Mouse (Mus musculus) cerebellum, adult 11 months (tissue): Measurements from ENCODE around the gene Lcn5.

ENCODE experiments used
- DNase-seq: peaks from one replicate; pipeline ENCODE4 v3.0.0; 2022

Gene Lcn5

DNA sequence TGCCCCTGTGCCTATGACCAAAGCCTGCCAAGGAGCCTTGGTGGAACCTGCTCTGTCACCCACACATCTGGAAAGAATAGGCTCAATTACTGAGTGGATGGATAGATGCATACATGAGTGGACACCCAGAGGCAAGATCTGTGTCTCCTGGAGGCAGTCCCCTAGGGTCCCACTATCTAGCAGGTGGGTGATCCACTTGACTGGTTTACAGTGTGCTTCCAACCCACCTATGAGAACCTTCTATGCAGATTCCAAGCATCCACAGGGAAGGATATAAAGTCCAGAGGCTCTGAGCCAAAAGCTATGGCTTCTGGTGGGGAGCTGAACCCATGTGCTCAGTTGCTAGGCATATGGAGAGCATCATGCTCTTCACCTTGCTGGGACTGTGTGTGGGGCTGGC is at the start of gene Lcn5:
Gene Lcn5, plus strand, starts transcription at position 301 of the 400 bp plus-strand sequence.
- no peak for DNase-seq

DNA sequence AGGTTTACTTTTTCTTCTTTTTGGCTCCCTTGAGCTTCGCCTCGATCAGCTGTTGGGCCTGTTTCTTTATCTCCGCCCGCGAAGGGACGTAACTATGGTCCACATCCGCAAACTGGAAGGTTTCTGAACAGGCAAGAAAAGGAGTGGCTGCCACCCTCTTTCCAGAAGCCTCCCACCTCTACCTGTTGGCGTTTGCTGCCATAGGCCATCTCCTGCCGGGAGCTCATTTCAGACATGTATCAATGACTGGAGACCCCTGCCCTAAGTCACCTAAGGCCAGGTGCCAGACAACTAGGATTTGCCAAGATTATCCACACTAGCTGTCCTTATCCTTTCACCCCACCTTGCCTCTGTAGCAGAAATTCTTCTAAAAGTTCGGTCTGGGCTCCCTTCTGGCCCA is 49.1 kb upstream of the Lcn5 start:
- no peak for DNase-seq

DNA sequence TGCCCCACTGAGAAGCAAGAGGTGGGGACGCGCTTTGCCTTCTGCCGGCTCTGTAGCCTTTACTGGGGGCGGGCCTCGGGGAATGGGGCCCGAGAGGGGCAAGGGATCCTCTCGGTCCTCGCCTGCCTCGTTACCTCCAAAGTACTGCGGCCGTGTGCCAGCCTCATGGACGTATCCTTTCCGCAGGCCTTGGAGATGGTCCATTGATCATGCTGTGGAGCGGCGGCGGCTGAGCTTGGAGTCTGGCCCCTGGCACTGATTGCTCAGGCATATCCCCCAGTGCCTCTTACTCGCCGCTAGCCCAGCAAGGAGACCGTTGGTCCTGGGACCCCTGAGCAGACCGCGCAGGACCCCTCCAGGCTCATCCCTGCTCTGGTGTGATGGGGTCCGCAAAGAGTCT is 41.4 kb upstream of the Lcn5 start:
- DNase-seq = no peak

DNA sequence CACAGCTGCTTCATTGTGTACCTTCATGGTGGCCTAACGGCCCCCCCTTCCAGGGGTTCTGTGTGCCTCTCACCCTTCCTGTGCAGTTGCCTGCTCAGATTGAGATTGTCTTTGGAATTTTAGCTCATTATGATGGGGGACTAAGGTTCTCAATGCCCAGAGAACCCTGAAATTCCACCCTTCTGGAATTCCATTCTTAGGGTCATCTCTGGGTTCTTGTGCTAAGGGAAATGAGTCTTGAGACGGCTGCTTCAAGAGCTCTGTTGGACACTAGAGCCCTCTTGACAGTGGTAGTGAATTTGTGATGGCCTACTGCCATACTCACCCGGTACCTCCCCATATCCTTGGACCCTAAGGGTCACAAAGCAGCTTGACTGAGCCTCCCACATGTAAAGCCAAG is 40.2 kb upstream of the Lcn5 start, which contains the start of gene Ccdc183:
Gene Ccdc183, minus strand, starts transcription at position 101 of the 400 bp plus-strand sequence.
- DNase-seq = no peak

DNA sequence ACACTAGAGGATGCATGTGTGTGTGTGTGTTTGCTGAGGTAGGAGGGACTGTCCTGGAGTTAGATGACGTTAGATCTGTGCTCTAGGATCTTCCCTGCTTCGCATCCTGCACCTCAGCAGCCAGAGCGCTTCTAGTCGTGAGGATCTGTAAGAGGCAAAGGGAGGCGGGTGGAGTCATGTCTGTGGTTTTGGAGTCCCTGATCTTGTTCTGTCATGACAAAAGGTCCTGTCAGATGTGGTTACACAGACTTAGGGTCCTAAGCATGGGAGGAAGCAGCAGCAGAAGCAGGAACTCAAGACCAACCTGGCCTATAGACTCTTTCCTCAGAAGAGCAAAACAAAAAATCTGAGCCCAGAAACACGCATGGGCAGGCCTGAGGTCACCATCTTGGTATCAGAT is 37.4 kb upstream of the Lcn5 start:
- no peak for DNase-seq

DNA sequence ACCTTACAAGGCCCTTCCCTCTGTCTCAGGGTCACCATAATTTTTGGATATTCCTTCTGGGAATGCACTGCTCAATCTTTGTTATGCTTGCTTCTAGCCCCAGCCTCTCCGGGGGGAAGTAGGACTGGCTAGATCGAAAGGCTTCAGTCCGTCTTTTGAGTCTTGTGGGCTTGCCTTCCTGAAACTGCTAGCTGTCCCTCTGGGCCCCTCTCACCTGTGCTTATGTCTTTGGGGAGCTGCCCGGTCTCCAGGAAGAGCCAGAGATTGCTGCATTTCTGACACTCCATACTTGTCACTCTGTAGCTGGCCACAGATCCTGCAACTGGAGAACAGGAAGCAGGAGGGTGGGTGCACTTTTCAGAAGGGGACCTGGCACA is 36.9 kb upstream of the Lcn5 start:
- no peak for DNase-seq

DNA sequence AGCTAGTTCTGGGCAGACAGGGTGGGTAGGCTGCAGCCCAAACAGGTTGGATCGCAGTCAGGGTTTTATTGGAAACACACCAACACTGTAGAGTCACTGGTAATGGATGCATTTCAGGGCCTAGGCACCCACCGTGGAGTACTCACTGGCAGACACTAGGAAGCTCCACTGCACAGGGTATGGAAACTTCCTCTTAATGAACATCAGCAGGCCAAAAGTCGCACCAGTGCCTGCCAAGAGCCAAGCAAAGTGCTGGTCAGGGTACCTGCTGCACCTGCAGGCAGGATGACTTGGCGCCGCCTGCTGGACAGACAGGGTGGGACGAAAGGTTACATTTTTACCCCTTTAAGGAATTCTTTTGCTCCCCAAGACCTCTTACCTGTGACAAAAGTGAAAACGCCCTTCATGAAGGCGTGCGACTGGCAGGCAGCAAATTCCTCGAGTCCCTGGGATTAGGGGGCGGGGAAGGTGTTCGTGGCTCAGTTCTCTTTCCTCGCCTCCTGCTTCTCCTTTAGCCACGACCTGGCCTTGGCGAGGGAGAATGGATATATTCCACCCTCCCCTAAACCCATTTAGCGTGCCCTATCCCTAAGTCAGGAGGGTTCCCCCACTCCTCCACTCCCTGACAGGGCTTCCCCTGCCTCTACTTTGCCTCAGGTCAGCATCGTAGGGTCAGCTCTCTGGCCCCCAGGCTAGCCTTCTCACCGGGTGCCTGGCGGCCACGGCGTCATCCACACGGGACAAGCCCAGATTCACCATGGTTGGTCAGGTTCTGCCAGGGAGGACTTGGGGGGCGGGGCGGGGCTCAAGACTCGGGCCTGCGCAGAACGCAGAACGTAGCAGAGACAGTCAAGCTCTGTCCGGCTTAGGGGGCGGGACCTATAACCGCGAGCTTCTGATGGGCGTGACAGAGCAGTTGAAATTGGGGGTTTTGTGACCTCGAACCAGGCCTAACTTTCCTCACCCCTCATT is 36.2 kb upstream of the Lcn5 start, which contains the start of gene Tmem141:
Gene Tmem141, minus strand, starts transcription at position 777 of the 972 bp plus-strand sequence.
- peak; percentile 91 for DNase-seq

DNA sequence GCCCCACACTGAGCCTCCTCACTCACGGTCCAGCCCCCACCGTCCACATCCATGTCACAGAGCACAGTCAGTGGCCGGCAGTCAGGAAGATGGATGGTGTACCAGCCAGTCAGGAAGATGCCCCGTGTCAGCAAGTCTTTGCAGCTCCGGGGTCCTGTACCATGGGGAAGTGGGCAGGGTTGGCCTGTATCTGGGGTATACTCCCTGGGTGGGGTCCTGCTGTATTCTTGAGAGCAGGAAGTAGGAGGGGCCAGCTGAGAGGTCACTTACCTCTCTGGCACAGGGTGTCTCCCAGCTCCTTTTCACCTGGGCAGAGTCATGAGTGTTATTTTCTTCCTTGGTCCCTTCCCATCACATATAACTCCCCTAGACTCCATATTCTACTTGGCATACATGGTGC is 31.8 kb upstream of the Lcn5 start:
- DNase-seq = peak; percentile 2

DNA sequence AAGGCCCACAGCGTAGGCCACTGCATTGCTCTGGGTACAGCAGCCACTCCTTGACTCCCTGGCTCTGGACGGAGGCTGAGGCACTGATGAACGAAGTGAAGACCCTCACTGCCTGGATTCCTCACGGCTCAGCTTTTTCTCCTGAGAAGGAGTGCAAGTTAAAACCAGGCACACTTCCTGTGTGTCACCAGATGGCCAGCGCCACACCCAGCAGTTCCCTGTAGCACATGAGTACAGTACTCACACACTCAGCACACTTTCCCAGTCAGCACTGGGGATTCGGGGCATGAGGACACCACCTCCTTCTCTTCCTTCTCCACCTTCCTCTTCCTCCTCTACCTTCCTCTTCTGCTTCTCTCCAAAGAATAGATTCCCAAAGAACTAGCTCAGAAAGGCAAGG is 29.9 kb upstream of the Lcn5 start, which contains the start of gene Fcna:
Gene Fcna, minus strand, starts transcription at position 220 of the 400 bp plus-strand sequence.
- DNase-seq = no peak

DNA sequence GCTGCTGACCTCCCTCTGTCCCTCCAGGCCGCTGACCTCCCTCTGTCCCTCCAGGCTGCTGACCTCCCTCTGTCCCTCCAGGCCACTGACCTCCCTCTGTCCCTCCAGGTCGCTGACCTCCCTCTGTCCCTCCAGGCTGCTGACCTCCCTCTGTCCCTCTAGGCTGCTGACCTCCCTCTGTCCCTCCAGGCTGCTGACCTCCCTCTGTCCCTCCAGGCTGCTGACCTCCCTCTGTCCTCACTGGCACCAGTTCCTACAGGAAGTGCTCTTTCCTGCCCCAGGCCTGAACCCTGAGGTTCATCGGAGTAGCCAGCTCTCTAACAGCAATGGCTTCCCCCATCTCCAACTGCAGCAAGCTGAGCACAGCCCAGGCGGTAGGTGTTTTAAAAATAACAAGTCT is 29.0 kb upstream of the Lcn5 start:
- DNase-seq = no peak

DNA sequence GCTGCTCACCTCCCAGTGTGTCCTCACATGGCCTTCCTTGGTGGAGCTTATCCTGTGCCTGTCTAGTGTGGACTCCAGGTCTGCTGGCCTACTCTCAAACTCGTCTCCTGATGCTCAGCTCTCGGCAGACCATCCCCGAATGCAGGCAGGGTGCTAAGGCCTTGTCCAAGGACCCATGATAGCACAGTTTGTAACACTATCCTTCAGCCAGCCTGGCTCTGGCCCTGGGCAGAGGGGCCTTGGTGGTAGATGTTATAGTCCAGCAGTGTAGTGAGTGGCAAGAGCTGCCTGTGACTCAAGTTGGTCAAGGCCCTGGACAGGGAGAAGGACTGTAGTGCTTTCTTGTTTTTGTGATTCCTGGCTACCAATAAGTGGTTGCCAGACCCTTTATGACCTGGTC is 24.1 kb upstream of the Lcn5 start:
- DNase-seq = no peak

DNA sequence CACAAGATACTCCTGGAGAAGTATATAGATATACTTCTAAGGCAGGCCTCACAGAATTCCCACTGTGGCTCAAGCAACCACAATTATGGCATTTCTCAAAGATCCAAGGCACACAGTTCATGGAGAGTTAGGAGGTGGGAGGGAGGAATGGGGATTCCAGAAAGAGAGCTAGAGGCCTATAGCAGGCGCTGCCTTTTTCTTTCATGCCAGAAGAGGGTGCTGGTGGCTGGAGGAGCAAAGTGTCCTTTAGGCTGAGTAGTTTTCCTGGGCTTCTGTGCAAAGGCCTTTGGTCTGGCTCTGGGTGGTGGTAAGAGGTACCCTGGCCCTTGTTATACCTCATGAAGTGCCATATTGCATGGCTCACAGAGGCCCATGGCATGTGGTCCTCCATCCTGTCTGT is 23.7 kb upstream of the Lcn5 start:
- no peak for DNase-seq

DNA sequence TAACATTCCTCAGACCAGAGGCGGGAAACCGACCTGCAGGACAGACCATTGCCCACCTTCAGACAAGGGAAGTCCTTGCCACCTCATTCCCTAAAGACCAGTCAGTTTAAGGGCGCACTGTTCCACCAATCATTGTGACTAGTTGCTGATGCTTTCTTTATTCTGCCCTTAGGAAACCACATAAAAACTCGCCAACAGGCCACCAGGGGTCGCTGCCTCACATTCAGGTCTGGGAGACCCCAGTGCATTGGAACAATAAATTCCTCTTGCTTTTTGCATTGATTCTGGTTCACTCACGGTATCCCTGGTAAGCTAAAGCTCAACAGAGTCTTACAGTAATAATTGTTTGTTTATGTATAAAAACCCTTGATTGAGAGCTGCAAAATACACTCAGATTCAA is 17.9 kb upstream of the Lcn5 start:
- no peak for DNase-seq

DNA sequence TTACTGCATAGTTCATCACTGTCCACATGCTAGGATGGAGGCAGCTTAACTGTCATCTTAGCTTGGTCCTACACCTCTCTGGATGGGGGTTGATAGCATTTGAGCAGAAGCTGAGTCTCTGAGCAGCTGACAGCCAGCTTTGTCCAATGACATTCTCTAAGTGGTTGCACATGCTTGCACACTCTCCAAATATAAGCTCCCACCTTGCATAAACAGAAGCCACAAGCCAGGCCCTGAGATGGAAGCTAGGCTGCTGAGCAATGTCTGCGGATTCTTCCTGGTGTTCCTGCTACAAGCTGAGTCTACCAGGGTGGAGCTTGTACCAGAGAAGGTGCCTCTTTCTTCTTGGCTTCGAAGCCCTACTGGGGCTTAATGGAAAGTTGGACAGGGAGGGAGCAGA is 4.8 kb upstream of the Lcn5 start, which contains the start of gene Lcn8:
Gene Lcn8, plus strand, starts transcription at position 219 of the 400 bp plus-strand sequence.
- DNase-seq = no peak

DNA sequence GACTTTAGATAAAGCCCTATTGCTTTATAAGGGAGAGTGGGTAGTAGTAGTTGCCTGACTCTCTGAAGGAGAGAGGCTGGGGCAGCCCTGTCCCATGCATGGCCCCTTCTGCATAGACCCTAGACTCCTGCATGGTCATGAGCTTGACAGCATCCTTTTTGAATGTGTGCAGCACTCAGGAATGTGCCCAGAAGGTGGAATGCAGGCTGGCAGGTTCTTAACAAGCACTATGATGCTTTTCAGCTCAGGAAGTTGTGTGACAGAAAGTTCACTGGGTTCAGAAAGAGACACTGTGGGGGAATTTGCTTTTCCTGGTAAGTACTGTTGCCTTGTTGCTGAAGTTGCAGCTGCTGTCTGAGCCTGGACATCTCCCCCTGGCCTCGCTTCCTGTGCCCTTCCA is 3.2 kb upstream of the Lcn5 start:
- DNase-seq = no peak

DNA sequence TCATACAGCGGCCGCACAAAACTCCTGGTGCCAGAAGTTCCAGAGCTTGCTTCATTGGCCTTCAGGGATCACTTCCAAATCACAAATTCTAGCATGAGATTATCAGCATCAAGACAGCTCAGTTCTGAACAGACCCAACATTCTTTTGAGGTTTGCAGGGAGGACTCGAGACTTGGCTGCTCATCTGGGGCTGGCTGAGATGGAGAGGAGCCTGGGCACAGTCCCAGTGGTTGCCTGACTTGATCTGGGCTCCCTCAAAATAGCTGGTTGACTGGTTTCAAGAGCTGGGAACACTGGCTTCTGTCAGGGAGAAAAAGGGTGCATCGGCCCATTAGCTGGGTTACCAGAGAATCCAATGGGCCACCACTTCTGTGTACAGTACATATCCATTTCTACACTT is 1.1 kb upstream of the Lcn5 start:
- no peak for DNase-seq

DNA sequence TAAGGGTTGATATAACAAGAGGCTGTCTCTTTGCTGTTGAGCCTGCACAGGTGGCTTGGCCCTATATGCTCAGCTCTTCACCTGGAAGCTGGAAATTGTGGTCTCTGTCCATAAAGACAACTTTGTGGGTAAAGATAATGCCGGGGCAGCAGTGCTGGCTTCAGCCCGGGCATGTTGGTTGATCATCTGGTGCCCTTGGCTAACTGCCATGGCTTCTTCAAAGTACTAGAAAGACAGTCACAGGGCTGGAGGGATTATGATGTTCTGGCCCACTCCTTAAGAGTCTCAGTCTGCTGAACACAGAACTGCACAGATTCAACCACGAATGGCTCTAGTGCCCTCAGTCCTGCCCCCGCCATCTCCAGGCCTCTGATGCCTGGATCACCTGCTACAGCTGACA is 506 bp upstream of the Lcn5 start:
- peak; percentile 17 for DNase-seq

DNA sequence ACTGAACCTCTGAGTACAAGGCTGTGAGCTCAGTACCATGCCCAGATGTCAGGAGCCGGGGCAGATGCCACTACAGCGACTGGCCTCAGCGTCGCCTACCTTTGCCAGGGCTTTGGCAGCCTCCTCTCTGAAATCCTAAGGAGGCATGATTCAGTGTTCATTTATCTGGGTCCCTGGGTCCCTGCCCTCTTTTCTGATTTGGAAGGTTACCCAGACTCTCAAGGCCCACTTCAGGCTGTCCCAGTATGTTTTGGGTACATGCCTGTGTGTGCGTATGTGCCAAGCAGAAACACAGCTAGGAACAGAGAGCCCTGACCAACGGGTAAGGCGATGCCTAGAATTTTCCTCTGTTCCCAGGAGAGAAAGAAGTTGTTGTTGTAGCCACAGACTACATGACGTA is 2.5 kb downstream of the Lcn5 start:
- no peak for DNase-seq

DNA sequence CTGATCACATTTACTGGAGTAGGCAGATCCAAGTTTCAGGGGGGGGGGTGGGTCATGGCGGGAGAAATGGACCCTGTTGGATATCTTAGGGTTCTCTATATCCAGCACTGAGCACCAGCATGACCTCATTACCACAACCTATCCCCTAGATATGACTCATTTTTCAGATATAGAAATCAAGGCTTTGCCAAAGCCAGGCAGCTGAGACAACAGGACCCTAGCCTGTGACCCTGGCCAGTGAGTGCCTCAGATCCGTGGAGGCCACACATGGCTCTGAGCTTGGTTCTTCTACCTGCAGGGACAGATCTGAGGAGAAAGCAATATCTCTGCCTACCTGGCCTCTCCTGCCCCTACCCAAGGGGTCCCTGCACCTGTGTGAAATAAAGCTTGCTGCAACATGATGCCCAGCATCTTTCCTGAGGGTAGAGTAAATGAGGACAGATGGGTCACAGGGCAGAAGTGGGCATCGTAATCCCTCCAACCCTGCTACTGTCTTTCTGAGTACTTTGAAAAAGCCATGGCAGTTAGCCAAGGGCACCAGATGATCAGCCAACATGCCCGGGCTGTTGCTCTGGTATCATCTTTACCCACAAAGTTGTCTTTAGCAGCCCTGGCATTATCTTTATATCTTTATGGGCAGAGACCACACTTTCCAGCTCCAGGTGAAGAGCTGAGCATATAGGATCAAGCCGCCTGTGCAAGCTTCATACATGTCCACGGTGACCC is 3.7 kb downstream of the Lcn5 start:
- no peak for DNase-seq

DNA sequence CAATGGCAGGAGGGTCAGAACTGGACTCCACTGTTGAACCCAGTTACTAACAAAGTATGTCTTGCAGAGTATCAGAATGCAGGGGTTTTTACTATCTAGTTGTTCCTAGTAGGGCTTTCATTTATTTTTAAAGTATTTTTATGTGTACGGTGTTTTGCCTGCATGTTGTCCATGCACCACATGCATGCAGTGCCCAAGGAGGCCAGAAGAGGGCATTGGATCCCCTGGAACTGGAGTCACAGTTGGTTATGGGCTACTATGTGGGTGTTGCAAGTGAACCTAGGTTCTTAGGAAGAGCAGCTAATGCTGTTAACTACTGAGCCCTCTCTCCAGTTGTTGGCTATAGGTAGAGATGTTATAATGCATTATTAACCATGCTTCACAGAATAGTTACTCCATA is 5.8 kb downstream of the Lcn5 start:
- no peak for DNase-seq

DNA sequence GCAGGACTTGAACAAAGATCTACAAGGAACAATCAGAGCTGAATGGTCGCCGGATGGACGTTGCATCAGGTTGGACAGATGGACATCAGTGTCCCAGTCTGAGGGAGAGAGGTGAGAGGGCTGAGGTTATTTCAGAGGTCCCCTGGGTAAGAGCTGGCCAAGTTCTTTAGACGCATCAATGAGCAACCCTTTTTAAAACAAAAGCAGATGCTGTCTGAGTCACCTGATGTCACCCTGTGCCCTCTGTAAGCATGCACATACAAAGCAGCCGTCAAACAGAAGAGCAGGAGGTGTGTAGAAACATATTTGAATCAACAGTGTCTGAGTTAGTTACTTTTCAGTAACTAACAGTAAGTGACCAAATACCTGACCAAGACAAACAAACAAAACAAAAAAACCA is 6.4 kb downstream of the Lcn5 start:
- DNase-seq = no peak

DNA sequence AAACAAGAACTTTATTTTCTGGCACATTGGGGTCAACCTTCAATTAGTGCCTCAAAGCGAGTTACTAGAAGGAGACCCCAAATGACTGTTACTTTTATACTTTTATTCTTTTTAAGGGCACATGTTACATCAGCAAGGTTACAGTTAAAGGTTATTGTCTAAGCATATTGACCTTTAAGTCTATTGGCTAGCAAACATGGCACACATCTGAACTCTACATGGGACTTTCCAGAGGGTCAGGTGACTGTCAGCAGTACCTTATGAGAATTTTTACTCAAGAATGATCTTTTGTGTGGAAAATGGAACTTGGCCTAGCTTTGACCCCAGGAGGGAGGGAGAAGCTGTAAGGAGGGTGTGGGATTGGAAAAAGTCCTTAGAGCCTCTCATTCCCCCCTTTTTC is 8.8 kb downstream of the Lcn5 start:
- no peak for DNase-seq

DNA sequence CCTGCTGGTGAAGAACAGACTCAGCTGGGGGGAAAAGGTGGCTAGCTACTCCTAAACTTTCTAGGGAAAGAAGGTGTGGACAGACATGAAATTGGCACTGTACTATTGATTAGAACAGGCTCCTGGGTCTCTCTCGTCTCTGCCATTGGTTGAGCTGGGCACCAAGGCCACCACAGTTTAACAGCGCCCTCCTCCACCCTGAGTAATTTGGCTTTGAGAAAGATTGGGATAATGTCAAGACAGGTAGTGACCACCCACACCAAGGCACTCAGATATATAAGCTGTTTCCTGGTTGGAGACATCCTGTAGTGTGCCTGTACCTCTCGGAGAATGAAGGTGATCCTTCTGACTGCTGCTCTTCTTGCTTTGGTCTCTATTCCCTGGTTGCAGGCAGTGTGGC is 18.7 kb downstream of the Lcn5 start, which contains the start of gene Lcn6:
Gene Lcn6, plus strand, starts transcription at position 301 of the 400 bp plus-strand sequence.
- no peak for DNase-seq

DNA sequence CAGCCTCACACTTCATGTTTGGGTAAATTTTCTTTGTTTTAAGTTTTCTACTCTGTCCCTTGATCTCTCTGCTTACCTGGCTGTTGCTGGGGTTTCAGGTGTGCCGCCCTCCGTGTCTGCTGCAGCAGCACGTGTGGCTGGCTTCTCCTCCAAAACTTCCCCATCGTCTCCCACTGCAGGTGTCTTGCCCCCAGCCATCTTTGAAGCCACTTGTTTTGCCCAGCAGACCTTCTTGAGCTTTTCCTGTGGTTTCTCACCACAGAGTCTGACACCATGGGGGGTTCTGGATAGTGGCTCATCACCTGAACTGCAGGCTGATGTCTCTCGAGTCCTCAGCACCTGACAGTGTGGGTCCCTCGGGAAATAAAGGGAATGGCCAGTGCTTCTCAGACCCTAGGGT is 21.8 kb downstream of the Lcn5 start:
- no peak for DNase-seq
